Comparison of ENCODE assay signal across 8 mouse cellular contexts in the genomic region with DNA sequence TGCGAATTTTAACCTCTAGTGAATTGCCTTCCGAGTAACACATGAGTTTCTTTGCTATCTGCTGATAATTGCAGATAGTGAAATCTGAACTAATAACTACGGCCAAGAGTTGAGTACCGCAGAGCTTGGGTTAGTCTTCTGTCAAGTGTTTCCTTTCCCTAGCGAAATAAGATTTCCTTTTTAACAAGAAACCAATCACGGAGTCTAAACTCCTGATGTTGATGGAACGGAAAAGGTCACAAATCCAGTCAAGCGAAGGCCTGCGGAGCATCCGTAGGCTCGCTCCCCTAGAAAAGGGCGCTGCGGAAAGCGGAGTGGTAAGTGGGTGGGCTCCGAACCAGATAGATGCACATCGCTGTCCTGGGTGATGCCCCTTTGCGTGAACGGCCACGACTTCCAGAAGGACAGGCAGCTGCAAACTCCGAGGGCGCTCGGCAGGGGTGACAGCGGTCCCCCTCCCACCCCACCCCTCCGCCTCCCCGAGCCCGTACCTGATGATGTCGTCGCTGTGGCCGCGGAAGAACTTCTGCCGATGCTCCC. TPM values are rescaled to one million over a fixed set of nuclear protein-coding genes. Genes with fewer than 3 reads are reported as not detected.
A peak's percentile ranks its signal among the peaks of the same experiment; 100 is the strongest.
DNase-seq lines count a peak whose midpoint lies in the region; ATAC-seq and TF ChIP-seq lines count a peak whose summit lies in the region.

No protein-coding gene starts in this region.

- peaks cover 3% of the 10 kb centered on the region; the same call in 1 of the 2 replicates for H3K27me3 ChIP-seq in heart, adult 2 months (ENCODE audit: control insufficient read depth, insufficient read depth, low read length)
- peaks cover 10% of the 10 kb centered on the region; the same call in 1 of the 2 replicates for H3K27me3 ChIP-seq in embryonic facial prominence, embryonic 12.5 days
- no peaks in the 10 kb centered on the region for H3K27me3 ChIP-seq in lung, postnatal 0 days (replicated peaks; ENCODE audit: insufficient read depth, low read length)

- ATAC-seq in embryonic facial prominence, embryonic 12.5 days (ENCODE audit: insufficient number of reproducible peaks, insufficient read depth, low FRiP score, low TSS enrichment): no peak; the same call in 1 of the 2 replicates
- no peak; the same call in 1 of the 2 replicates for ATAC-seq in lung, postnatal 0 days
- ATAC-seq in activated CD4-positive, CD25-positive, alpha-beta regulatory T cell, adult 4 months: no peak

- H3K4me1 ChIP-seq in heart, adult 2 months (ENCODE audit: control insufficient read depth, insufficient read depth, low read length): no peaks in the 10 kb centered on the region
- peaks cover 5% of the 10 kb centered on the region; the same call in 1 of the 2 replicates for H3K4me1 ChIP-seq in embryonic facial prominence, embryonic 12.5 days
- H3K4me1 ChIP-seq in lung, postnatal 0 days (ENCODE audit: insufficient read depth, low read depth, low read length): 0 out of 2 replicates have a peak, but pooled peaks cover 2% of the 10 kb centered on the region

- H3K27ac ChIP-seq in heart, adult 2 months: no peak overlapping the region
- no peak overlapping the region for H3K27ac ChIP-seq in embryonic facial prominence, embryonic 12.5 days
- no peak overlapping the region for H3K27ac ChIP-seq in lung, postnatal 0 days (ENCODE audit: low read length)

- no peaks in the 10 kb centered on the region for H3K79me2 ChIP-seq in heart, adult 2 months (replicated peaks; ENCODE audit: control insufficient read depth, insufficient read depth, low read length)

- TF ChIP-seq CTCF in heart, adult 2 months (IDR thresholded peaks at IDR 0.05): no peak
- TF ChIP-seq CTCF in lung, postnatal 0 days (IDR thresholded peaks at IDR 0.05): no peak

- peak overlapping the region; percentile 93 for H3K4me2 ChIP-seq in embryonic facial prominence, embryonic 12.5 days (replicated peaks)
- H3K4me2 ChIP-seq in lung, postnatal 0 days (replicated peaks; ENCODE audit: low read depth, low read length): peak overlapping the region; percentile 97

- no peaks in the 10 kb centered on the region for H3K9me3 ChIP-seq in embryonic facial prominence, embryonic 12.5 days
- no peaks in the 10 kb centered on the region for H3K9me3 ChIP-seq in lung, postnatal 0 days (ENCODE audit: low read length)

- peak overlapping the region; percentile 86 for H3K9ac ChIP-seq in heart, adult 2 months (ENCODE audit: low read depth, low read length)
- H3K9ac ChIP-seq in embryonic facial prominence, embryonic 12.5 days: peak overlapping the region; percentile 60; the same call in 1 of the 2 replicates
- peak overlapping the region; percentile 26; the same call in 1 of the 2 replicates for H3K9ac ChIP-seq in lung, postnatal 0 days (replicated peaks; ENCODE audit: low read depth)

- no peak for TF ChIP-seq POLR2A in heart, adult 2 months (IDR thresholded peaks at IDR 0.05; ENCODE audit: insufficient read depth, low read depth, low read length)

- peak overlapping the region; percentile 63 for H3K4me3 ChIP-seq in heart, adult 2 months
- peak overlapping the region; percentile 78 for H3K4me3 ChIP-seq in embryonic facial prominence, embryonic 12.5 days
- H3K4me3 ChIP-seq in lung, postnatal 0 days (ENCODE audit: low read depth, low read length): peak overlapping the region; percentile 77

- TF ChIP-seq EP300 in heart, adult 2 months (IDR thresholded peaks at IDR 0.05; ENCODE audit: insufficient read depth, low read depth, low read length): no peak
- no peak for TF ChIP-seq EP300 in lung, postnatal 0 days (IDR thresholded peaks at IDR 0.05)

- WGBS in heart, adult 2 months: 4% methylated on average over 30 of the region's 31 CpGs
- 2% methylated on average over 31 of the region's 31 CpGs for WGBS in embryonic facial prominence, embryonic 12.5 days
- WGBS in lung, postnatal 0 days: 4% methylated on average over 31 of the region's 31 CpGs

- intact Hi-C loops in heart, adult 2 months (cut with DNase I): no loop called here
- intact Hi-C loops in heart, postnatal 25 days (cut with DNase I): no loop called here

- no peak for DNase-seq in heart, adult 2 months
- DNase-seq in heart, postnatal 25 days (ENCODE audit: low spot score): no peak
- peak; percentile 24 for DNase-seq in ES-CJ7 (ENCODE audit: low read depth, low spot score)
- peak; percentile 33 for DNase-seq in hindlimb bud, embryonic 11.5 days (ENCODE audit: extremely low spot score, low read depth, low spot score)
- DNase-seq in lung, postnatal 0 days (ENCODE audit: low spot score): no peak
- DNase-seq in retina, postnatal 7 days (ENCODE audit: low read depth, low spot score): peak; percentile 25

- no peaks in the 10 kb centered on the region for H3K36me3 ChIP-seq in heart, adult 2 months (ENCODE audit: control insufficient read depth, insufficient read depth, low read length)
- no peaks in the 10 kb centered on the region for H3K36me3 ChIP-seq in embryonic facial prominence, embryonic 12.5 days
- no peaks in the 10 kb centered on the region for H3K36me3 ChIP-seq in lung, postnatal 0 days (ENCODE audit: insufficient read depth, low read length)

RNA-seq across cellular contexts. Expression of a gene that starts 0.9 kb away (rescaled TPM):
- 1 to 10 TPM; 2.4 to 3.8 TPM for total RNA-seq in heart, adult 2 months (2021)
- polyA plus RNA-seq in heart, adult 2 months (2012; rRNA removed): 2.5 and 3.0 TPM in 2 replicates
- total RNA-seq in heart, postnatal 25 days (2021): 1 to 10 TPM; 3.2 to 3.3 TPM
- polyA plus RNA-seq in embryonic facial prominence, embryonic 12.5 days (2016; fragmentation: Nextera tagmentation; extraction: Ambion mirVana): 5.1 and 5.8 TPM in 2 replicates
- polyA plus RNA-seq in lung, postnatal 0 days (2015; fragmentation: Nextera tagmentation; extraction: Ambion mirVana): 1.4 and 2.2 TPM in 2 replicates
- 10 to 100 TPM in 1 of 2 experiments, 1 to 10 TPM in 1; 9.7 to 12.1 TPM for polyA plus RNA-seq in activated CD4-positive, CD25-positive, alpha-beta regulatory T cell, adult 4 months (2017; shearing (Covaris generic))

RNA-seq across cellular contexts. Expression of a gene that starts 20.0 kb away (rescaled TPM):
- total RNA-seq in heart, adult 2 months (2021): 1 to 10 TPM; 5.6 to 5.9 TPM
- polyA plus RNA-seq in heart, adult 2 months (2012; rRNA removed): 4.5 and 7.5 TPM in 2 replicates
- 1 to 10 TPM; 3.9 to 5.2 TPM for total RNA-seq in heart, postnatal 25 days (2021)
- 36.8 and 39.5 TPM in 2 replicates for polyA plus RNA-seq in embryonic facial prominence, embryonic 12.5 days (2016; fragmentation: Nextera tagmentation; extraction: Ambion mirVana)
- 14.4 and 16.5 TPM in 2 replicates for polyA plus RNA-seq in lung, postnatal 0 days (2015; fragmentation: Nextera tagmentation; extraction: Ambion mirVana)
- polyA plus RNA-seq in activated CD4-positive, CD25-positive, alpha-beta regulatory T cell, adult 4 months (2017; shearing (Covaris generic)): 1 to 10 TPM; 2.1 to 5.3 TPM

Comparison
In these comparisons a context has a peak if more than half of its experiments do, and no peak if none do; other contexts are left out.
1. DNase-seq: peak in ES-CJ7 (single experiment), hindlimb bud, embryonic 11.5 days (single experiment) and retina, postnatal 7 days (single experiment); none in heart, adult 2 months (0 of 2), heart, postnatal 25 days (single experiment) and lung, postnatal 0 days (single experiment).
2. H3K9ac ChIP-seq: peak in every context shown above with its lines; median percentile 86 in heart, adult 2 months; 60 in embryonic facial prominence, embryonic 12.5 days; 26 in lung, postnatal 0 days.
3. Peak in every context shown above with its lines, with median percentiles within 50 percentile points of each other: H3K4me3 ChIP-seq.